Mouse (Mus musculus) right cerebral cortex, postnatal 10 days (tissue): ENCODE measurements around the gene Ptgis.
"Not testable (repeated sequence)": the region's sequence is repeated elsewhere in the genome, so short reads cannot be mapped to it uniquely, and the experiment has no call there.

Source experiments
- DNase-seq, 2 experiments: peaks; one replicate each; pipeline ENCODE4 v3.0.0; 2021; ENCODE audit warnings: low spot score in 2 of 2

Ptgis gene

DNA sequence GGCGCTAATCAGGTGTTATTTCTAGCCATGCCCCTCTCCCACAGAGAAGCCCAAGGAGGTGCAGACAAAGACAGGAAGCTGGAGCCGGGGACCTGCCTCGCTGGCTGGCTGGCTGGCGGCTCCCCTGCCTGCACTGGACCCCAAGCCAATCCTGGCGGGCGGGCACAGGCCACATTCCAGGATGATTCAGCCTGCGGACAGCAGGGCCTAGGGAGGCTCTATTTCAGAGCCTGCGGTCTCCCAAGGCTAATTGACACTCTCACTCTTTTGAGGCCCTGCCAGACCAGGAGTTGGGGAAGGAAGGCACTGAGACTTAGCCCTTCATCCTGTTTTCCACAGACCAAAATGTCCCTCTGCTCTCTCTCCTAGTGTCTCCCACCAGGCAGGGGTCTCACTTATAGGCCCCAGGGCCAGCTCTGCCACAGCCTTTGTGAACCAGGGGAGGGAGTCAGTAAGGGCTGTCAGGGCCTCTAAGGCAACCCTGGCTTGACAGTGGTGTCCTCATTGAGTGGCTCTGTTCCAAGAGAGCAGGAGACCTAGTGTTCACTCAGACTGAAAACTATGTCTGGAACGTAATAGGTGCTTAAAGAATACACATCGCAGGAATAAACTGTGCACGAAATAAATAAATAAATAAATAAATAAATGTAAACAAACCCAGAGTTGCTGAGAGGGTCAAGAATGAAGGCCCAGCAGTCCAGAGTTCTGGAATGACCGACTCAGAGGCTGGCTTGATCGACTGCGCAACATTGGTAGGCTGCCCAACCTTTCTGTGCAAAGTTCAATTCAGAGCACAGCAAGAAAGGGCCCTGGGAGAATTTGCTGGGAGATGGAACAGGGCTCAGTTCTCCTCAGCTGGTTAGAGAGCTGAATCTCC is 8.0 kb downstream of the Ptgis start:
- DNase-seq = no peak

- no peak for DNase-seq
Observed at GRCm38 (mm10) chr2:167230554-167230953, 9.8 kb downstream of the Ptgis start.

DNA sequence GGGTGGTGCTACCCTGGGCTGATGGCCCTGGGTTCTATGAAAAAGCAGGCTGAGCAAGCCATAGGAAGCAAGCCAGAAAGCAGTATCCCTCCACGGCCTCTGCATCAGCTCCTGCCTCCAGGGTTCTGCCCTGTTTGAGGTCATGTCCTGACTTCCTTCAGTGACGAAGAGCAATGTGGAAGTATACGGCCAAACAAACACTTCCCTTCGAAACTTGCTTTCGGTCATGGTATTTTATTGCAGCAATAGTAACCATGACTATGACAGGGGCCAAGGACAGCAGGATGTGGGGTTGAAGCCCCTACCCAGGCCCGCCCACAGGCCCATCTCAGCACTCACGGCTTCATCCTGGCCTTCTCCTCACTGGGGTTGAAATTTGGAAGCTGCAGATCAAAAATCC is 15.5 kb downstream of the Ptgis start:
- no peak for DNase-seq

- no peak for DNase-seq
Observed at GRCm38 (mm10) chr2:167224194-167224593, 16.2 kb downstream of the Ptgis start.

DNA sequence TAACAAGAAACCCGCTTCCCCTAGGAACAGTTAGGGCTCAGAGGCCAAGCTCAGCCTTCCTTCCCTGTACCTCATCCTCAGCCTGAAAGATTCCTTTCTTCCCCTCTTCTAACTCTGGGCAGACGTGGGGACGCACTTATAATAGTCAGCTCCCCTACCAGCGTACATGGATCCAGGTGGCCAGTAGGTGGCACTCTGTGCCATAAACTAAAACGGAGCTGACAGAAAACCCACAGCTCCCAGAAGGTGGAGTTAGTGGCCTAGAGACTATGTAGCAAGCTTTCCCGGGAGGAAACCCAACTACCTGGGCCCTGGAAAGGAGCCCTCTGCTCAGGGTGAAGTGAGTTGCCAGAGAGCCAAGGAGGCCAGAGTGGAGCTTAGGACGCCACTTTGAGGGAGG is 18.3 kb downstream of the Ptgis start:
- DNase-seq = peak; percentile 82 to 88

DNA sequence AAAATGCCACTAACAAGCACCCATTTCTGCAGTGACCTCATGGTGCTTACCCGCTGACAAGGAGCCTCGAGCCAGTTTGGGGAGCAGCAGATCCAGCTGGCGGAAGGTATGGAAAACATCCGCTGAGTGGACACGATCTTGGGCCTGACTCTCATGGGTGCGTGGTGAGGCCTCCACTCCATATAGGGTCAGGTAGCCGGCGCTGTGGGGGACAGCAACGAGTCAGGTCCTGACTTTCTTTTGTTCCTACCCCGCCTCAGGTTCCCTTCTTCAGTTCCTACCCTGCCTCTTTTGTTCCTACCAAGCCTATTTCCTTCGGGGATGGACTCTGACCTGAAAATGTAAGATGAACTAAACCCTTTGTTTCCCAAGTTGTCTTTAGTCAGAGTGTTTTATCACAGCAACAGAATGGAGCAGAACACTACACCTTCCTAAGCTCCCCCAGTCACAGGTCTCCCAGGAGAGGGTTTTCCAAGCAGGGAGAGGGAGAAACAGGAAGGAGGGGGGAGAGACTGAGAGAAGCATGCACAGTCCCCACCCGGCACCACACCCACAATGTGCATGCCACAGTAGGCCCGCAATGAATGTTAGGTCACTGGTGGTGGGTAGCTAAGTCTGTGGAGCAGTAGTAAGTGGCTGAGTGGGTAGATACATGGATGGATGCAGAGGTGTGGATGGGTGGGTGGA is 19.1 kb downstream of the Ptgis start:
- no peak for DNase-seq

DNA sequence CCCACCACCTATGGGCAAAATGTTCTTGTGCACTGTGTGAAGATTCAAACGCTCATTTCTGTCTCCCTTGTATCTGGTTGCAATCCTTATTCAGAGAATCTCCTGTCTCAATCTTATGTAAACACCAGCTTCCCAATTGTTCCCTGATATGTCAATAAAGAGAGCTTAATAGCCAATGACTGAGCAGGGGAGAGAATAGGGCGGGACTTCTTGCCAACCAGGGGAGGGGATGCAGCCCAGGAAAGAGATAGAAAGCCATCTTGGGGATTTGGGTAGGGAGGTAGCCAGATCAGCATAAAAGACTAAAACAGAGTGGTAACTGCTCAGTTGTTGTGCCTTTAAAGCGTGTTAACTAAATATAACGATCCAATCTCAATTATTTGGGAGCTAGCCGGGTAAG is 19.7 kb downstream of the Ptgis start:
- DNase-seq = no peak

DNA sequence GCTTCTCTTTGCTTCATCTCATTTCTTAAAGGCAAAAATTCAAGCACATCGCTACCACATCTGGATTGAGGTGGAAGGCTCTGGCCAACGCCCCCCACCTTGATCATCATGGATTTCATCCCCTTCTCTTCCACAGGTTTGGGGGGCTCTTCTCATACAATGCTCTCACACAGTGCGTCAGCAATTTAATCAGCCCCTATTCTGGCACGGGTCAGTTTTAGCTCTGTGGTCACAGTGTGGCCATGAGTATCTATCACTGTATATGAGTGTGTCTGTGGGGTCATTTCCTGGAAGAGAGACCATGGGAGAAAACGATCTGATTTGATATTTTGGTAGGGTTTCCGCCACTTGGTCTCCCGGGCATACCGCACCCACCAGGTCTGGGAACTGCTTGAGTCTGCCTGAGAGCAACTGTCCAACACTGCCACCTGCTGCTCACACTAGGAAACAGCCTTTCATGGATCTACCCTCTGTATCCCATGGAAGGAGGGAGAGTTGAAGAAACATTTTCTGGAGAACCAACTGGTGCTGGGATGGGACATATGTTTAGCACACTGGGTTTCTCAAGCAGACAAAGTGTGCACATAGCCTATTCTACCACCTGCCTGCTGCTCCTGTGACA is 21.1 kb downstream of the Ptgis start:
- DNase-seq = peak; percentile 93 to 95

GRCm38 (mm10) chr2:167213666-167214065 is 26.7 kb downstream of the Ptgis start:
- DNase-seq = no peak

DNA sequence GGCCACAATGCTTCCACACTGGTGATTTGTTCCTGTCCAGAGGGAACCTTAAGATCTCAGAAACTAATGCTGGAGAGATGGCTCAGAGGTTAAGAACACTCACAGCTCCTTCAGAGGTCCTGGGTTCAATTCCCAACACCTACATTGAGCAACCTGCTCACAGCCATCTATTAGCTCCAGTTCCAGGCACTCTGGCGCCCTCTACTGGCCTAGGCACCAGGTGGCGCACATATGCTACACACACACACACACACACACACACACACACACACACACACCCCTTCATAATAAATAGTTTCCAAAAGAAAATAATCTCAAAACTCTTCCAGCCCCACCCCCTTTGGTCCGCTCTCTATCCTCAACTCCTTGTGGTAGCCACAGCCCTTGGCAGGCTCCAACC is 27.3 kb downstream of the Ptgis start:
- DNase-seq = no peak

- no peak for DNase-seq
Observed at GRCm38 (mm10) chr2:167212551-167212950, 27.9 kb downstream of the Ptgis start.

GRCm38 (mm10) chr2:167212089-167212488 is 28.3 kb downstream of the Ptgis start:
- no peak for DNase-seq

GRCm38 (mm10) chr2:167209900-167210299 is 30.5 kb downstream of the Ptgis start:
- DNase-seq = no peak

DNA sequence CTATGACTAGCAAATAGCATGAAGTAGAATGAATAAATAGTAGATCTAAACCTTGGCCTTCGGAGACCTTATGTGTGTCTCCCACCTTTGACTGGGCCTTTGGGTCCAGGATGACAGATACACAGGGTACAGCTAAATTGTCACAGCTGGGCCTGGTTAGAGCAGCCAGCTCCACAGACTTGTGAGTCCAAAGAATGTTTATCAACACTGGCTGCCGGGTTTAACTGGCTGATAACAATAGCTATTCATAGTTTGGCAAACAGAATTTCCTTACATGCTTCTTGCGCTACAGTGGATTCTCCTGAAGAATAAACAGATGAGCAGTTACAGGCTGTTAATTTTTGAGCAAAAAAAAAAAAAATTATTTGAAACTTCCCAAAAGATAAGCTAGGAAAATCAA is 31.4 kb downstream of the Ptgis start:
- DNase-seq = no peak

DNA sequence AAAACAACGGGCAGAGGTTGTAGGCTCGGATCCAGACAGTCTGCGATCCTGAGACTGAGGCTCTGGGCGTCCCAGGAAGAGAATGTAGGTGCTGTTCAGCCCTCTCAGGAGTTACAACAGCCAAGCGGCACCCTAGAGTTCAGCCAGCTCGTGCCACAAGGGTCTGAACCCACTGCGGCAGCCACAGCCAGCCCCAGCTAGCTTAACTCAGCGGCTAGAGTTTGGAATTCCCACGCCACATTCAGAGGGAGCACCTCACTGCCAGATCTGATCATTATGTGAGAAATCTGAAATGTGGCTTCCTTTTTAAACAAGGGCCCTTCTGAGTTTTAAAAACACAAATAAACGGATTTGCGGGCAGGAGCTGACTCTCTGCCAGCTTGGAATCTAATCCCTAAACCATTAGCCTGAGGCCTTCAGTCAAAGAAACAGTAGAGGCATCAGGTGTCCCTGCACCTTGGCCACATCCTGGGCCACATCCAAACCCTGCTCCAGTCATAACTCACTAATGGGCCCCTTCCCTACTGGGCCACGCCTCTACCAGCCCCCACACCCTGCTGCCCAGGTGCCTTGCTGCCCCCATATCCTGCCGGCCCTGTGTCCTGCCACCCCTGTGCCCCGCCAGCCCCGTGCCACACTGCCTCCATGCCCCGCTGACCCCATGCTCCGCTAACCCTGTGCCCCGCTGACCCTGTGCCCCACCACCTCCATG is 34.3 kb downstream of the Ptgis start:
- DNase-seq = no peak

DNA sequence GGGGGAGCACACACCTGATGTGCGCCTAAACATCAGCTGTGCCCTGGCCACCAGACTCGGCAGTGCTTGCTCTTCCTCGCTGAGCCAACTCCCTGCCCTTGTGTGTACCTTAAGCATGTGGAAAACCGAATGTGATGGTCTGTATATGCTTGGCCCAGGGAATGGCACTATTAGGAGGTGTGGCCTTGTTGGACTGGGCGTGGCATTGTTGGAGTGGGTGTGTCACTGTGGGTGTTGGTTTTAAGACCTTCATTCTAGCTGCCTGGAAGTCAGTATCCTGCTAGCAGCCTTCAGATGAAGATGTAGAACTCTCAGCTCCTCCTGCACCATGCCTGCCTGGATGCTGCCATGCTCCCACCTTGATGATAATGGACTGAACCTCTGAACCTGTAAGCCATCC is 35.7 kb downstream of the Ptgis start:
- not testable (repeated sequence) for DNase-seq

DNA sequence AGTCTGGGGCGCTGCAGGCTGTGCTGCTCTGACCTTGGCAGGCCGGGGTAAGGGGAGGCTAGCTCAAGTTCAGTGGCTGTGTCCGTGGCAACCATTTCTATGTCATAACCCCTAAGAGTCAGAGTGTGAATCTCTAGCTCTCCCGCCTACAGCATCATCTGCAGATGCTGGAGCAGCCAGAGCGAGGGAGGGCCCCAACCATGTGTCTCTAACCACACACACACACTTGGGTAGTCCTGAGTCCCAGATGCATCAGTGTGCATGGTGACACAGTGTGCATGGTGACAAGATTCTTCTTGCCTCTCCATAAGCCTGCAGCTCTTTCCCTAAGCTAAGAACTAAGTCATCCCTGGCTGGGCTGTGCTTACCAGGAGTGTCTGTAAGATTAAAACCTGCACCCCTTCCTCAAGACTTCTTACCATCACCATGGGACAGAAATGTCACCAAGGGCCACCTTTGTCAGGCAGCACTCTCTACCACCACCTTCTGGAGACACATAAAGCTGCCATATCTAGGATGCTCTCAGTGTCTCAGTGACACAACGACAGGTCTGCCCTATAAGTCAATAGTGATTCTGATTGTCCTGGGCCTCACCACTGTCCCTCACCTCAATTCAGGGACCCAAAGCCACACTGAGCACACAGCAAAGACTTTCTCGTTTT is 36.8 kb downstream of the Ptgis start:
- DNase-seq = no peak

DNA sequence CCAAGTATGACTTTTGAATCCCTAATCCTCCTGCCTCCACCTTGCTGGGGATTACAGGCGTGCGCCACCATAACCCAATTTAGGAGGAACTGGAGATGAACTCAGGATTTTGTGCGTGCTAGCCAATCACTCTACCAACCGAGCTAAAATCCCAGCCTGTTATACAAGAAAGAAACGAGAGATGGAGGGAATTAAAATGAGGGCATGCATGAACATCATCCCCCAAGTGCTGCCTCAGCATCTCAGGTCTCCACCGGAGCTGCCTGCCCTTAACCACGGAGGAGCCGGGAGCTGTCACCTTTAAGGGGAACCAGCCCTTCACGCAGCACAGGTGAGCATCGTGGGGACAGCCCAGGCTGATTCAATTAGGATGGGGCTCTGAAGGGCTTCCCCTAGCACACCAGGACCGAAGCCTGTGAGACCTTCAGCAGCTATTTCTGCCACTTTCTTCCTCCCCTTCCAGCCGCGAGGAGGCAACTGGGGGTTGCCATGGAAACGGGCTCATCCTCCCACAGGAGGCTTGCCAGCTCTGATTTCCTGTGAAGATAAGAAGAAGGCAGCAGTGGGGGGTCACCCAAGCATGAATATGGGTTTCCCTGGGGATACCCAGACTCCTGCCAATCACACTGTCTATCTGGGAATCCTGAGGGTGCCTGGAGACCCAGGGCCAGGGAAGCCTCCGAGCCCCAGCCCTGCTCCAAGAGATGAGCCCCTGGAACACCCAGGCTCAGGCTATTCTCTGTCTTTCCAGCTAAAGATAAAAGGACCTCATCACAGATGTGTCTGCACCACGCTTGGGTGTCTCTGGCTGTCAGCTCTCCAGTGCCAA is 38.7 kb downstream of the Ptgis start:
- DNase-seq = peak; percentile 93 to 96

DNA sequence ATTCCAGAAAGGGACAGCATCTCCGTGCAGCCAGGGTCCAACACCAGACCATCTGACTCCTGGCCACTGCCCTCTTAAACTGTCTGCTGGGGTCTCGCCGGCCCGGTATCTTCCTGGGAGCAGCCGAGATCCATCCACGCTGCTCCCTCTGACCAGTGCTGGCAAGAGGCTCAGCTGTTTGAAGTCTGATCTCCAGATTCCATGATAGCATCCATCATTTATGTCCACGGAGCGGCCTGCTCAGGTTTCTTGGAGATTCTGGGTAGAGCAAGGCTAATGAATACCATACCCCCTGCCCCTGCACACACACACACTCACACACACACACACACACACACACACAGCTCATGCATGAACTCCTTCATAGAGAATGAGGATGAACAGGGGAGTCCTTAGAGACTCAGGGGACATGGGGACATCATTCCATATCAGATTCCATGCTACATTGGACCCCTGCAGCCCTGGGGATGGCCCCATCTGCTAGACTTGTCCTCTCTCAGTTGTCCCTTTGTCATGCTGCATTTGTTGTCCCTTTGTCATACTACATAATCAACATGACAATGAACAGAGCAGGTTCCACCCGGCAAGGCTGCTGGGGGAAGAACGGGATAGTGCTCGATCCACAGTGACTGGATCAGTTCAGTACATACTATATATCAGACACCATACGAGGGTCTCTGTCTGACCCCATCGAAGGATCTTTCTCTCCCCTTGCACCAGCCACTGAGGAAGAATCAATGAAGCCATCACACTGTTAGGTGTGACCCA is 41.6 kb downstream of the Ptgis start:
- DNase-seq = no peak

DNA sequence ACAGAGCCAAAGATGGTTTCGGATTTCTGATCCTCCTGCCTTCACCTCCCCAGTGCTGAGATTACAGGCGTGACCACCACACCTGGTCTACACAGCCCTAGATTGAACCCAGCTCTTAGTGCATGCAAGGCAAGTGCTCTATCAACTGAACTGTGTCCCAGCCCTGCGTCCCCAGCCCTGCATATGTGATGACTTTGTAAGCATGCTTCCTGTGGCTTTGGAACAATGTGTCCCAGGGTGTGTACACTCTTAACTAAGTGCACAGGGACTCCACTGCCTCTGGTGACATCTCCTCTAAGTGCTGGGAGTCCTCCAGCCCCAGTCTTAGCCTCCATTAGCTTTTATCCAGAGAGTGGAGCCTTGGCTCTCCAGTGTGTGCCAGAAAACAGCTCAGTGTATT is 47.0 kb downstream of the Ptgis start:
- no peak for DNase-seq
